Mouse (Mus musculus): ENCODE measurements at regions not wholly inside any gene's neighbourhood (a gene's known extent, or its start where the extent isn't known, plus 50 kb on each side); places are given as distances from the start of the nearest gene placed in this dataset.
A peak's percentile ranks its signal among the peaks of the same experiment; 100 is the strongest.

DNA sequence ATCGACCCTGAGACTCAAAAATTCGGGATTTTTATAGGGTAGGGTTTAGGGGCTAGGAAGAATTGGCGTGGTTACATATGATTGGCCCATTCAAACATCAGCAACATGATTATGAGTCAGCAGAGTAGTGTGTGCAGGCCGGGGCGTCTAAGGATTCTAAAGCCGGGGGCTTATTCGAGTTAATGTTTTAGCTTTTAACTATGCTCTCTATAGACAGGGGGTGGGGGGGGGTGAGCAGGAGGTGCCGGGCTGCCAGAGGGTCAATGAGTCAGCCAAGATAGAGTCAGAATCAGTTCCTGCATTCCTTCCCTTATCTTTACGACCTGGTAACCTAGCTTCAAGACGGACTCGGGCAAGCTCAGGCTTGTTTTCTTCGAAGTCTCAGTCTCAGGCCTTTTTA is 333.2 kb upstream of the Smc2 start:
- no peak for DNase-seq (ENCODE audit: low spot score)
- Histone ChIP-seq H3K4me1 (no peaks in the 10 kb centered on the region), H3K4me3 (no peak overlapping the region), H3K36me3 (replicated peaks) (no peaks in the 10 kb centered on the region), H3K9me3 (no peaks in the 10 kb centered on the region), H3K27me3 (replicated peaks; ENCODE audit: low read depth, poor library complexity, severe bottlenecking) (no peaks in the 10 kb centered on the region), H3K27ac (replicated peaks) (no peak overlapping the region)
- 88% methylated on average over 12 of the region's 12 CpGs for WGBS

DNA sequence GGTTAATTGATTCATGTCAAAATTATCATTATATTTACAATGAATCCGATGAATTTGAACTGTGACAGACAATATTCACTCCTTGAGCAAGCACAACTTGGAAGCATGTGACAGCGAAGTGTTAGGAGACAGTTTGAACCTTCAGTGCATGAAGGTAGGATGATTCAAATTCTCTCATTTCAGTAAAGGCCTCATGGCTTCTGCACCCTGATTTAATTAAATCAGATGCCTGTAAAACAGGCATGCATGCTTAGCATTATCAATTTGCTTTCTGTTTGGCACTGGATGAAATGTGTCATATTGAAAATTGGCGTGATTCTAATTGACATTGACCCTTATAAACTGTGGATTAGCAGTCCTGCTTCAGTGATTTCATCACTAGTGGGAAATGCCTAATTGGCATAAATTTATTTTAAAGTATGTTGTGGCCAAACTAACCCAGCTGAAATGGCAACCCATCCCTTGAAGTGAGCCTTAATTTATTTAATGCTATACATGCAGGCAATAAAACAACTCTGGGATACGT is 321.2 kb upstream of the Smc2 start:
- H3K36me3 ChIP-seq (replicated peaks), result no peaks in the 10 kb centered on the region
- H3K4me1 ChIP-seq, result no peaks in the 10 kb centered on the region
- H3K27ac ChIP-seq (replicated peaks), result no peak overlapping the region
- no peaks in the 10 kb centered on the region for H3K27me3 ChIP-seq (replicated peaks; ENCODE audit: low read depth, poor library complexity, severe bottlenecking)
- no peaks in the 10 kb centered on the region for H3K9me3 ChIP-seq
- H3K4me3 ChIP-seq, result no peak overlapping the region
- WGBS, result 85% methylated on average over 4 of the region's 4 CpGs
- no peak for DNase-seq (ENCODE audit: low spot score)

DNA sequence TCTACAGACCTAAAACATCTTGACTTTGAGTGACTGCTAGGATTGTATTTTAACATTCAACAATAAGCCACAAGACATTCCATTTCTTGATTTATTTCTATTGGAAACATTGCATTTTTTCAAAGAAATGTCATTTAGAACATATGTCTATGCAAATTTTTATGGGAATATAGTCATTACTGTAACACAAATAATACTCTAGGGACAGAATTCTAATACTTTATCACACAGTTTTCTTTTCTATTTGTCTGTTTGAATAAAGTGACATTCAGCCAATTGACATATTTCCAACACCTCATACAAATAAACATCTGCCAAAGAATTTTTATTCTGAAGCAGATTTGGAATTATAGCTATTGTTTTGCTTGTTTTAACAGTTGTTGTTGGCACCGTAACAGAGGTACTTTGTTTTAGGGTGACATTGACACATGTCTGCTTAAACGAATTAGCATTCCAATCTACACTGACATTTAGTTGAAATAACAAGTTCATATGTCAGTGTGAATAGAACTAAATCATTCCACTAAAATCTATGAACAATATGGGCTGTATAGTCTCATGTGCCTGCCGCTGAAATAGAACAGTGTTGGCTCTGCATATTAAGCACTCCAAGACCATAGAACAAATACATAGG is 320.5 kb upstream of the Smc2 start:
- Histone ChIP-seq H3K4me3 (no peak overlapping the region), H3K36me3 (replicated peaks) (no peaks in the 10 kb centered on the region), H3K4me1 (no peaks in the 10 kb centered on the region), H3K27ac (replicated peaks) (no peak overlapping the region), H3K27me3 (replicated peaks; ENCODE audit: low read depth, poor library complexity, severe bottlenecking) (no peaks in the 10 kb centered on the region), H3K9me3 (no peaks in the 10 kb centered on the region)
- WGBS, result 81% methylated on average over 3 of the region's 3 CpGs
- DNase-seq (ENCODE audit: low spot score), result no peak

DNA sequence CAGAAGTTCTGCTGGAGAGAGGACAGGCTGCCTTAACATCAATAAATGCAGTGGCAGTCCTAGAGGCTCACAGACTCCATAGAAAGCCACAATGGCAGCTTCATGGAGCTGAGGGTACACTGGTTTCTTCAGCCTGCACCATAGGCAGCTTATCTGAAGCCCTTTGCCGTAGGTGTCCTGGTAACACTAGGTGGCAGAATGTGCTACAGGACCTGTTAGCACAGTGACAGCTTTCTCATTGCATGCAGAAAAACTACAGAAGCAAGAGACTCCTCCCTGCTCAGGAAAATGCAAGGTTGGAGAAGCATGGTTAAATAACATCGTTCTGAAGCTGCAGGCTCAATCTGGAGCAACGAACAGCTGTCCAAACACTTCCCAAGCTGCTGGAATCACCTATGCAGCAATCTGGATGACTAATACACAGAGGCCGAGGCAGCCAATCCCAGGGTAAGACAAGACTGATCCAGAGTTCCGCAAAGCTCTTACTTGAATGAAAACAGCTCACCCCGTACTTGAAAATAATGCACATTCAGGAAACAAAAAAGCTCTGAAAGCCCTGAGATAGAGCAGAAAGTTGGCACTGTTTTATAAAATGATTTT is 286.4 kb upstream of the Smc2 start:
- H3K4me3 ChIP-seq, result no peak overlapping the region
- DNase-seq (ENCODE audit: low spot score), result no peak
- 74% methylated on average over 6 of the region's 6 CpGs for WGBS

GRCm38 (mm10) chr4:52176240-52176639 is 262.8 kb upstream of the Smc2 start:
- WGBS, result 77% methylated on average over 4 of the region's 4 CpGs
- no peaks in the 10 kb centered on the region for H3K36me3 ChIP-seq (replicated peaks)
- no peak for DNase-seq (ENCODE audit: low spot score)
- no peaks in the 10 kb centered on the region for H3K4me1 ChIP-seq
- no peaks in the 10 kb centered on the region for H3K9me3 ChIP-seq
- H3K27ac ChIP-seq (replicated peaks), result no peak overlapping the region
- H3K27me3 ChIP-seq (replicated peaks; ENCODE audit: low read depth, poor library complexity, severe bottlenecking), result no peaks in the 10 kb centered on the region
- no peak overlapping the region for H3K4me3 ChIP-seq

More for the DNA sequence above, 286.4 kb upstream of the Smc2 start:
- Histone ChIP-seq H3K4me1 (no peaks in the 10 kb centered on the region), H3K27me3 (replicated peaks; ENCODE audit: low read depth, poor library complexity, severe bottlenecking) (no peaks in the 10 kb centered on the region), H3K27ac (replicated peaks) (no peak overlapping the region), H3K9me3 (no peaks in the 10 kb centered on the region), H3K36me3 (replicated peaks) (no peaks in the 10 kb centered on the region)

DNA sequence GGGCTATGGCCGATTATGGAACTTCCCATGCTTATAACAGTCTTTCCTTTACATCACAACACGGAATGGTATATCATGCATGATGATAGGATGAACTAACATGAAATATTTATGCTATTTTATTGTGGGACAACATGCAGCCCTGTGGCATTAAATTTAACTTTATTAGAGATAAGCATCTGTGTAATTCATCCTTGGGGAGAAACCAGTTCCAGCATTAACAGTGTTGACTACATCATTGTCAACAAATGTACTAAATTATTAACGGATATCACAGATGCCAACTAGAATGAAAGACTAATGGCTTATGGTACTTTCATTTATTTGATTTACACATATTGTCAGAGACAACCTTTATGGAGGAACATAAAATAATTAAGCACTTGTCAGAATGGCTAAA is 241.3 kb upstream of the Smc2 start:
- no peaks in the 10 kb centered on the region for H3K4me1 ChIP-seq
- 84% methylated on average over 3 of the region's 3 CpGs for WGBS
- H3K9me3 ChIP-seq, result no peaks in the 10 kb centered on the region
- no peaks in the 10 kb centered on the region for H3K36me3 ChIP-seq (replicated peaks)
- H3K27me3 ChIP-seq (replicated peaks; ENCODE audit: low read depth, poor library complexity, severe bottlenecking), result no peaks in the 10 kb centered on the region
- no peak overlapping the region for H3K27ac ChIP-seq (replicated peaks)
- DNase-seq (ENCODE audit: low spot score), result no peak
- H3K4me3 ChIP-seq, result no peak overlapping the region

DNA sequence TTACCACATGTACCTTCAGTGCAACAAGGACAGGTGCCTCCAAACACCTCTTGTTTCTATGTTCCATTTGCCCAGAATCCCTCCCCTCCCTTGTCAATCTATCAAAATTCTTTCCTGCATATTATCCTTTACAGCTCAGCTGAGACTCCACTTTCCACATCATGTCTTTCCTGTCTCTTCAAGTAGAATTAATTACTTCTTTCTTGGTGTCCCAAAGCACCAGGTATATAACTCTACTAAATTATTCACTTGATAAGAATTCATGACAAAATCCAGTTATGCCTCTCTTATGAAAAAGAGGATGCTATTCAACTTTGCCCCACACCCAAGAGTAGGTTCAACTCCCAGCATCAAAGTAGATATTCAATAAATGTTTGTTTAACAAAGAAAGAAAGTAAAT is 228.4 kb upstream of the Smc2 start:
- Histone ChIP-seq H3K27me3 (replicated peaks; ENCODE audit: low read depth, poor library complexity, severe bottlenecking) (no peaks in the 10 kb centered on the region), H3K9me3 (no peaks in the 10 kb centered on the region), H3K4me1 (peaks cover 3% of the 10 kb centered on the region; the same call in 1 of the 2 replicates), H3K27ac (replicated peaks) (no peak overlapping the region), H3K4me3 (no peak overlapping the region), H3K36me3 (replicated peaks) (no peaks in the 10 kb centered on the region)
- DNase-seq (ENCODE audit: low spot score), result no peak

- Histone ChIP-seq H3K4me1 (peaks cover 3% of the 10 kb centered on the region; the same call in 1 of the 2 replicates), H3K27me3 (replicated peaks; ENCODE audit: low read depth, poor library complexity, severe bottlenecking) (no peaks in the 10 kb centered on the region), H3K9me3 (no peaks in the 10 kb centered on the region), H3K36me3 (replicated peaks) (no peaks in the 10 kb centered on the region), H3K4me3 (no peak overlapping the region), H3K27ac (replicated peaks) (no peak overlapping the region)
- WGBS, result 54% methylated on average over 5 of the region's 5 CpGs
- no peak for DNase-seq (ENCODE audit: low spot score)
These were observed 228.0 kb upstream of the Smc2 start for GRCm38 (mm10) chr4:52211022-52211421.

DNA sequence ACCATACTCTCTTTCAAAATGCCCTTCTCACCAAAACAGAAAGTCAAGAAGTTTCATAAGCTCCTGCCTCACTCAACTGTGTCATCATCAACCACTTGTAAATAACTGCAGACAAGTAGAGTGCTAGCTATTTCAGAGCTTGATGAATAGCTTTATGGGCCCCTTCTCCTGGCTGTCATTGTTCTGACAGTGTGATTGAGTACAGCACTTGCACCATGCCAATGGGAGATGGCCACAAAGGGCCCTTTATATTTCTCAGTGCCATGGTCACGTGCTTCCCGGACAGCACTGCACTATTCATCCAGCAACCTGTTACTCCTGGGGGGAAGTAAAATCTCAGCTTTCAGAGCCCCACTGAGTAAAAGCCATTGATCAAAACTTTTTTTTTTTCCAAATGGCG is 225.7 kb upstream of the Smc2 start:
- no peaks in the 10 kb centered on the region for H3K36me3 ChIP-seq (replicated peaks)
- no peaks in the 10 kb centered on the region for H3K9me3 ChIP-seq
- peak; percentile 12 for DNase-seq (ENCODE audit: low spot score)
- peaks cover 3% of the 10 kb centered on the region; the same call in 1 of the 2 replicates for H3K4me1 ChIP-seq
- 48% methylated on average over 3 of the region's 3 CpGs for WGBS
- H3K4me3 ChIP-seq, result no peak overlapping the region
- no peaks in the 10 kb centered on the region for H3K27me3 ChIP-seq (replicated peaks; ENCODE audit: low read depth, poor library complexity, severe bottlenecking)
- H3K27ac ChIP-seq (replicated peaks), result no peak overlapping the region

All from embryonic facial prominence, embryonic 10.5 days (tissue).